Mouse (Mus musculus) ES-Bruce4 (cell line): Measurements from ENCODE around the gene Epyc. TPM values are rescaled to one million over a fixed set of nuclear protein-coding genes. Genes with fewer than 3 reads are reported as not detected.

Source experiments
- H3K27ac ChIP-seq: 2 replicates; pipeline ENCODE4 v1.5.1; 2012; ENCODE audit warnings: low read length, inconsistent platforms; ENCODE audit not compliant: insufficient read depth
- H3K27me3 ChIP-seq: 2 replicates; pipeline ENCODE4 v1.6.1; 2012; ENCODE audit warnings: mild to moderate bottlenecking, low read length, inconsistent platforms; ENCODE audit not compliant: control insufficient read depth, poor library complexity, insufficient read depth, severe bottlenecking
- H3K36me3 ChIP-seq: 2 replicates; pipeline ENCODE4 v1.6.1; 2012; ENCODE audit warnings: inconsistent platforms, mild to moderate bottlenecking, low read length, moderate library complexity; ENCODE audit not compliant: control insufficient read depth, poor library complexity, insufficient read depth, severe bottlenecking
- H3K4me1 ChIP-seq: one replicate; pipeline ENCODE4 v1.8.1; 2011; ENCODE audit warnings: low read length; ENCODE audit not compliant: control insufficient read depth, insufficient read depth
- H3K4me3 ChIP-seq: 2 replicates; pipeline ENCODE4 v1.5.1; 2011; ENCODE audit warnings: low read depth, mild to moderate bottlenecking, low read length
- H3K9ac ChIP-seq: 2 replicates; pipeline ENCODE4 v1.6.1; 2012; ENCODE audit warnings: low read depth, mild to moderate bottlenecking, inconsistent platforms; ENCODE audit not compliant: poor library complexity, severe bottlenecking
- H3K9me3 ChIP-seq: replicated peaks from 2 replicates; pipeline ENCODE4 v1.6.1; 2012; ENCODE audit warnings: mild to moderate bottlenecking, low read length, inconsistent platforms; ENCODE audit not compliant: control insufficient read depth, poor library complexity, insufficient read depth, severe bottlenecking
- CTCF ChIP-seq: IDR thresholded peaks from one replicate; pipeline ENCODE4 v1.8.1; 2011; ENCODE audit warnings: low read depth, low read length
- EP300 ChIP-seq: IDR thresholded peaks from 2 replicates; pipeline ENCODE4 v1.6.1; 2011; ENCODE audit warnings: low read depth, low read length; ENCODE audit not compliant: insufficient read depth
- POLR2A ChIP-seq: IDR thresholded peaks from one replicate; pipeline ENCODE4 v1.8.1; 2011; ENCODE audit warnings: low read length; ENCODE audit not compliant: insufficient read depth
- polyA plus RNA-seq: library from polyadenylated mRNA; stranded (reverse); fragments of >200 nt; gene quantifications from 2 replicates; pipeline ENCODE4 v1.2.4, GENCODE M21; 2011; ENCODE audit warnings: low read depth; ENCODE audit not compliant: missing spikeins, insufficient read depth, insufficient read length

Gene Epyc
- polyA plus RNA-seq, 1 experiment = not detected

DNA sequence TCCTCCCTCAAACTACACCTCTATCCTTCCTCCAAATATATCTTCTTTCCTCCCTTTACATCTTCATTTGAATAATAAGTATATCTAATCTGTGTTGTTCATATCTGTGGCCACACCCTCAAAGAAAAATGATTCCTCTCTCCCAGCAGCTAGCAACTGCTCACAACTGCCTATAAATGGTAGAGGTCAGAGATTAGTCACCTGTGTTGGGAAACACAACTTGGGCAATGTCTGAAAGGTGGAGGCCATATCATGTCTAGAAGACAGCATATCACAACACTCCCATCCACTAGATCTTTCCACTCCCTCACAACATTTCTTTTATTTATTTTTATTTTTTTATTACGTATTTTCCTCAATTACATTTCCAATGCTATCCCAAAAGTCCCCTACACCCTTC lies 15.6 kb downstream of the Epyc start:
- no peaks in the 10 kb centered on the region for H3K27me3 ChIP-seq
- no peaks in the 10 kb centered on the region for H3K4me1 ChIP-seq
- H3K9me3 ChIP-seq = no peaks in the 10 kb centered on the region
- no peak overlapping the region for H3K9ac ChIP-seq
- no peak overlapping the region for H3K27ac ChIP-seq
- no peaks in the 10 kb centered on the region for H3K36me3 ChIP-seq
- H3K4me3 ChIP-seq = no peak overlapping the region
- TF ChIP-seq EP300 (no peak), POLR2A (no peak), CTCF (no peak)

DNA sequence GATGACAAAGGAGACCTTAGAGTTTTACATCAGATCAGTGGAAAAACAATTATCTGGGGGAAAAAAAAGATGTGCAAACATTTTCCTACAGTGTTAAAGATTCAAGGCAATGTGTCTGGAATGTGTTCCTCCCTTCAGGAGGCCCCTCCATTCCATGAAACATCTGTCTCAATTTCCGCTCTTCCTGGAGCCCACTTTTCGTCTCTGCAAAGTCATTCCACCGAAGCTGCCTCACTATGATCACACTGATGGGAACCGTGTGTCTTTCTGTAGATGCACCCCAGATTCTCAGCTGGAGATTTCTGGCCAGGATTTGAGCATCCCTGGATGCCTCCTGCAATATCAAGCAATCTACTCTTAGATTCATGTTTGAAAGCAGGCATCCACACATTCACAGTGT lies 24.8 kb downstream of the Epyc start:
- no peaks in the 10 kb centered on the region for H3K4me1 ChIP-seq
- no peak overlapping the region for H3K4me3 ChIP-seq
- H3K27me3 ChIP-seq = no peaks in the 10 kb centered on the region
- H3K9me3 ChIP-seq = 0 out of 2 replicates have a peak, but pooled peaks cover 2% of the 10 kb centered on the region
- no peak overlapping the region for H3K27ac ChIP-seq
- no peak overlapping the region for H3K9ac ChIP-seq
- TF ChIP-seq POLR2A (no peak), EP300 (no peak), CTCF (no peak)
- no peaks in the 10 kb centered on the region for H3K36me3 ChIP-seq

GRCm38 (mm10) chr10:97670202-97670601 lies 26.3 kb downstream of the Epyc start:
- 0 out of 2 replicates have a peak, but pooled peaks cover 2% of the 10 kb centered on the region for H3K9me3 ChIP-seq
- H3K9ac ChIP-seq = no peak overlapping the region
- TF ChIP-seq POLR2A = no peak
- TF ChIP-seq EP300 = no peak
- TF ChIP-seq CTCF = no peak
- no peaks in the 10 kb centered on the region for H3K27me3 ChIP-seq
- H3K4me3 ChIP-seq = no peak overlapping the region
- H3K36me3 ChIP-seq = no peaks in the 10 kb centered on the region
- no peaks in the 10 kb centered on the region for H3K4me1 ChIP-seq
- no peak overlapping the region for H3K27ac ChIP-seq

DNA sequence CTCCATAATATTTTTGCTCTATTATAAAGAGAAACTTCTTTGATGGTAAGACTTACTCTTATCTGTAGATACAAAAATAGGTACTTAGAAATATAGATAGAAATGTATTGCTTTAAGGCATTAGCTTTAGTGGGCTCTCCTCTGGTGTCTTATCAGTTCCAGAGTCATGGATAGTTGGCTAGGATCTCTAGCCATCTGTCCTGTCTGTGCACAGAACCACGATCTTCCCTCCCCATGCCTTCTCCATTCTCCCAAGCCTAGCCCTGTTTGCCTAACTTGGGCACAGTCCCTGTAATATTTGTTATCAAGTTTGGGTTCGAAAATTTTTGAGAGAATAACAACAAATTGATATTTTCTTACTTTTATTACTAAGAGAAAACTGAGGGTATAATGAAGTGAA lies 29.4 kb downstream of the Epyc start:
- H3K9ac ChIP-seq = no peak overlapping the region
- H3K4me3 ChIP-seq = no peak overlapping the region
- TF ChIP-seq POLR2A (no peak), CTCF (no peak), EP300 (no peak)
- no peaks in the 10 kb centered on the region for H3K4me1 ChIP-seq
- H3K9me3 ChIP-seq = no peaks in the 10 kb centered on the region
- no peaks in the 10 kb centered on the region for H3K27me3 ChIP-seq
- H3K27ac ChIP-seq = no peak overlapping the region
- H3K36me3 ChIP-seq = no peaks in the 10 kb centered on the region

GRCm38 (mm10) chr10:97682981-97683380 lies 39.1 kb downstream of the Epyc start:
- TF ChIP-seq CTCF (no peak), POLR2A (no peak), EP300 (no peak)
- Histone ChIP-seq H3K4me3 (no peak overlapping the region), H3K36me3 (no peaks in the 10 kb centered on the region), H3K27me3 (no peaks in the 10 kb centered on the region), H3K27ac (no peak overlapping the region), H3K9me3 (no peaks in the 10 kb centered on the region), H3K9ac (no peak overlapping the region), H3K4me1 (no peaks in the 10 kb centered on the region)

GRCm38 (mm10) chr10:97687198-97687597 lies 43.3 kb downstream of the Epyc start:
- TF ChIP-seq EP300 = no peak
- no peak for TF ChIP-seq CTCF
- no peak for TF ChIP-seq POLR2A
- no peaks in the 10 kb centered on the region for H3K4me1 ChIP-seq

DNA sequence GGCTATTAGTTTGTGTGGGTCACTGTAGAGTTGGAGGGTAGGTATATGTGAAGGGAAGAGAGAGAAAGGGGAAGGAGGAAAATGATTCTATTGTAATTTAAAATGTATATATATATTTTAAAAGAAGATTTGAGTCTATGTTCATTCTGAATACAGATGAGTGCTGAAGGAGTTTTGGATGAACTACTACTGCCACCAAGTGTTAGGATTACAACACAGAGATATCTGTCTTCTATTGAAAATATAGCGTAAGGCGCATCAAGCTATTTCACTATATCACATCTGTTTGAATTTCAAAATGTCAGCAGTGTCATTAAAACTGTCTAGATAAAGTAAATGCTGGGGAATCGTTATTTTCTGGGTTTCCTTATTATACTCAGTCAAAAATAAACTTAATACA lies 45.6 kb downstream of the Epyc start:
- H3K27me3 ChIP-seq = no peaks in the 10 kb centered on the region
- H3K4me1 ChIP-seq = no peaks in the 10 kb centered on the region
- no peak overlapping the region for H3K4me3 ChIP-seq
- no peak overlapping the region for H3K9ac ChIP-seq
- no peak overlapping the region for H3K27ac ChIP-seq
- TF ChIP-seq EP300 (no peak), CTCF (no peak), POLR2A (no peak)
- H3K9me3 ChIP-seq = no peaks in the 10 kb centered on the region
- H3K36me3 ChIP-seq = no peaks in the 10 kb centered on the region

More at GRCm38 (mm10) chr10:97687198-97687597, 43.3 kb downstream of the Epyc start:
- no peaks in the 10 kb centered on the region for H3K27me3 ChIP-seq
- no peaks in the 10 kb centered on the region for H3K36me3 ChIP-seq
- H3K27ac ChIP-seq = no peak overlapping the region
- no peaks in the 10 kb centered on the region for H3K9me3 ChIP-seq
- no peak overlapping the region for H3K4me3 ChIP-seq
- H3K9ac ChIP-seq = no peak overlapping the region
